Mouse (Mus musculus) spleen, embryonic (tissue): ENCODE results near the gene Spsb2.
"Not testable (repeated sequence)": the region's sequence is repeated elsewhere in the genome, so short reads cannot be mapped to it uniquely, and the experiment has no call there.

Experiments used
- CTCF ChIA-PET: fragments of 350-600 bp; sonication (Branson Sonifier 250); formaldehyde crosslinking; loops from one replicate; lab custom pipeline; 2022; lab: Charles Lee

Gene Spsb2

DNA sequence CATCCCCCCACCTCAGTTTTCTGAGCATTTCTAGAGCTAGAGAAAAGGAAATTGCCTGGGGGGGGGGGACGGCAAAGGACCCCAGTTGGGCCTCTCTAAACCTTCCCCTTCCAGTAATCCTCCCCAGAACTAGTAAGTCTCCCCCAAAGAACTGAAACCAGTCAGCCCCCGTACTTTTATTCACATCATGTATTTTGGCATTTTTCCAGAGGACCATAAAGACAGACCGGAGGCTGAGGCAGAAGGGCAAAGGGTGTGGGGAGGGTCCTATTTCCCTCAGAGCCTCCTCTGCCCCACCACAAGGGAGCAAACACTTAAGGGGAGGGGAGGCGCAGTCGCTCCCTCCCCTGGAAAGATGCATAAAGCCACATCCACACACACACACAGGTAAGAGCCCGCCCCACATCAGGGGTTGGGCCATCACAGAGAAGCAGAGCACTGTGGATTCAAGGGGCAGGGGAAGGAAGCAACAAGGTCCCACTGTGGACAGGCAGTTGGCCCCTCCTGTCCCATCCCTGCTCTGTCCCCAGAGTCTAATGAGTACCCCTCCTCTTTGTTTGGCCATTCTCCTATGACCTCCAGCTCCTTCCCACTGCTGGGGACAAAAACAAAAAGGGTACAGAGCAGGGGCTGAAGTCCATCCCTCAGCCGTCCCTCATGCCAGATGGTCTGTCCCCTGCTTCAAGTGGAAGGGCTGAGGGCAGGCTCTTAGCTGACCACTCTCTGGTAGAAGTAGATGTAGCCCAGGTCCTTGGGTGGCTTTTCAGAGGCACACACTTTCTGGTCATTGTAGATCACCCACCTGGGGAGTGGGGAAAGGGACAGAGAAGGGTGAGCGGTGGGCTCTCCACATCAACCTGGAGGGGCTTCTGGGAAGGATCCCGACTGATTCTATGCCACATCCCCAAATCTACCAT lies 6.7 kb downstream of the Spsb2 start:
- CTCF ChIA-PET, result interaction anchor here (0.6 kb wide), 4 partner anchors 21 to 58 kb away, joined by 3 to 5 read pairs (median 4); no protein-coding TSS in a partner anchor

DNA sequence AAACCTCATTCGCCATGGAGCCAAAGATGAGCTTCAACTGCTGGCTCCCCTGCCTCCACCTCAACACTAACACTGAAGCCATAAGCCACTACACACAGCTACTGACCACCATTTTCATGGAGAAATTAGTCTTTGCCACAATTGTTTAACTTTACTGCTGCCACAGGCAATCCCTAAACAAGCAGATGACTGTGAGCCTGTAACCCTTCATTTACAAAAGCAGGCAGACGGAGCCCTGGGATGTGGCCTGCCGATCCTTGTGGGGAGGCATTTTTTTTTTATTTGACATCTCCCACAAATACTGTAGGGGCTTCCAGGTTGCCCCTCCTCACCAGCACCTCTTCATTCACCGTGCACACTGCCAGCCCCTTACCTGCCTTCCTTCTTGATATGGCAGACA lies 8.2 kb downstream of the Spsb2 start:
- CTCF ChIA-PET, result no interaction called here

DNA sequence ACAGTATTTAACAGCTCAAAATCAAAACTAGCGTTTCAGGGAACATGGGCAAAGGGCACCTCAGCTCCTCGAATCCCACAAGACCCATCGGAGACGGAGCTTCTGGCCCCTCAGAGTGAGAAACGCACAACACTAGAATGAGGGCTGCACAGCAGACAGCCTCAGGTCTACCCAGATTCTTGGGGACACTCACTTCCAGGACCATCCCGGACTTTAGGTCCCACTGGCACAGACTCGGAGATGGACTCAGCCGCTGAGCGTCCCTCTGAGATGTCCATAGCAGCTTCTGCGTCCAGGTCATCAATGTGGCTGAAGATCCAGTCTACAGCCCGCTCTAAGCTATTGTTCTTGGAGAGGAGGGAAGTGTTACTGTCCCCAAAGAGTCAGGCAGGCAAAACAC lies 8.7 kb downstream of the Spsb2 start:
- CTCF ChIA-PET, result no interaction called here

DNA sequence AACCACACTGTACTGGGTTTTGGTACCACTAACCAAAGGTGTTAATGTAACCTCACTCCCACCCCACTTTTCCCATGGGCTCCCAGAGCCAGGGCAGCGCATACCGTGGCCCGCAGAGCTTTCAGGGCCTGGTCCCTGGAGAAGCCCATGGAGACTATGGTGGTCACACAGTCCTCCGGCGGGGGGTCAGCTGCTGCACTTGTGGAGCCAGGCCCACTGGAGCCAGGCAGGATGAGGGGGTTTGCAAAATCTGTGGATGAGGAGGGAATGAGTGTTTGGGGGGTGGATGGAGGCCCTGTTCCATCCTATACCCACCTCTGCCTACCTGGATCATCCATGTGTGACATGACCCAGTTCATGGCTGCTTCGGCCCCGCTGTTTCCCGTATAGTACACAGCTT lies 9.1 kb downstream of the Spsb2 start:
- CTCF ChIA-PET, result no interaction called here

DNA sequence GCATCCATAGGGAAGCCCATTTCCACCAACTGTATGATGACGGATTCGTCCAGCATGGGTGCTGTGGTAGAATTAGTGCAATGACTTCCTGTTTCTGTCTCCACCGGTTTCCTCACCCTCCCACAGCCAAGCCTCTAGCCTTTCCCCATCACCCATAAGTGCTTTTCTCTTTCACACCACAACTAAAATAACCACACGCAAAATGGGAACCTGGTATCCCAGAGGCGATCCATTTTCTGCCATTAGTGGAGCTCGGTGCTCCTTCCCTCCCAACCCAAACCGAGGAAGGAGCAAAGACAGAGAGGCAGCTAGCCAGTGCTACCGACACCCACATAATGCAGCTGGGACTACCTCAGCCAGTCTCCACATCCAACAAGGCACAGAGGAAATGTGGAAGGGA lies 9.5 kb downstream of the Spsb2 start:
- CTCF ChIA-PET, result no interaction called here

DNA sequence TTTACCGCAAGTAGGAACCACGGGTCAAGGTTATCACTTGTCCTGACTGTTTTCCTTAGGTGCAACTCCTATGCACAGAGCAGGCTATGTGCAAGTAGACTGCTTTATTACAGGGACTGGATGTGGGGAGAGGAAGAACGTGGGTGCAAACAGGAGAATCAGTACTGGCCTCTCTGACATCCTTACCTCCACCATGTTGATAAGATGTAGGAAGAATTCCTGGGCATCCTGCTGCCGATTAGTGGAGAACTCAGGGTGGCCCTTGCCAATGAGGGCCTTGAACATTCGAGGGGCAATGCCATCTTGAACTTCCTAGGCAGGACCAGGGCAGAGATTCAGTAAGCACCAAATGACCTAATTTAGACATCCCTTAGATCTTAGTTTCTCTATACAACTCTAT lies 12.4 kb downstream of the Spsb2 start:
- CTCF ChIA-PET, result interaction anchor here (0.6 kb wide), 1 partner anchor 82 kb away, joined by 3 read pairs; no protein-coding TSS in a partner anchor

DNA sequence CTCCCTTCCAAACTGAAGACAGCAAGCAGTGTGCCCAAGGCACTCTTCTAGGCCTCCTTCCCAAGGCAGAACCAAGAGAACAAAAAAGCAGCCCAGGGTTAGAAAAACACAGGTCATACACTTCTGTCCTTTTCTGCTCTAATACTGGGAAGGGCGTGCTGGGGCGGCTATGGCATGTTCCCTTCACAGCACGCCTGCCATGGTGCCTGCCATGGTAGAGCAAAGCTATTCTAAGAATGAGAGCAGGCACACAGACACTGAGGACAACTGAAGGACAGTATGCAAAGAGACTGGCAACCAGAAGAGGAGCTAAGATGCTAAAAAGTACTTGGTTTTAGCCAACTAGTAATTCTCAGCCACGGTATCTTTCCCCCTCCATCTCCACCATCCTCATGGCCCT lies 13.6 kb downstream of the Spsb2 start:
- CTCF ChIA-PET, result no interaction called here

DNA sequence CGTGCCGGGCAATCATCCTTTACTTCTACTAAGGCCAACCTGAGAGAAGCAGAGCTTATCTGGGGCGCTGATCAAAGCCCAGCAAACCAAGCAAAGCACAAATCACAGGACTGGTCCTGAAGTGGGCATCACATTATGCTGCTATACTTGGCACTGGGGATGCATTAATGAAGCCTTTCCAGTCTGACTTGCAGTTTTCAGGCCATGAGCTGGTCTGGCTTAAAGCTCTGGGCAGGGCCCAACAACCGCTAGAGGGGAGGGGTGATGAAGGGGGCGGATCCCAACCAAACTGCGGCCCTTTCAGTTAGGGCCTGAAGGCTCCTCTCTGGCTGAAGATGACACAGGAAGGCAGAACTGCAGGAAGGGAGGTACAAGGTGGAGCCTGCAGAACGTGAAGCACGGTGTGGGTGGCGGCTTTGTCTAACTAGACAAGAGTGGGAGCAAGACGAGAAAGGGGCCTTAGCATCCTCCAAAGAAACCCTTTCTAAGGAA lies 19.7 kb downstream of the Spsb2 start:
- CTCF ChIA-PET, result interaction anchor here (1.0 kb wide), 1 partner anchor 19 kb away, joined by 3 read pairs; no protein-coding TSS in a partner anchor

DNA sequence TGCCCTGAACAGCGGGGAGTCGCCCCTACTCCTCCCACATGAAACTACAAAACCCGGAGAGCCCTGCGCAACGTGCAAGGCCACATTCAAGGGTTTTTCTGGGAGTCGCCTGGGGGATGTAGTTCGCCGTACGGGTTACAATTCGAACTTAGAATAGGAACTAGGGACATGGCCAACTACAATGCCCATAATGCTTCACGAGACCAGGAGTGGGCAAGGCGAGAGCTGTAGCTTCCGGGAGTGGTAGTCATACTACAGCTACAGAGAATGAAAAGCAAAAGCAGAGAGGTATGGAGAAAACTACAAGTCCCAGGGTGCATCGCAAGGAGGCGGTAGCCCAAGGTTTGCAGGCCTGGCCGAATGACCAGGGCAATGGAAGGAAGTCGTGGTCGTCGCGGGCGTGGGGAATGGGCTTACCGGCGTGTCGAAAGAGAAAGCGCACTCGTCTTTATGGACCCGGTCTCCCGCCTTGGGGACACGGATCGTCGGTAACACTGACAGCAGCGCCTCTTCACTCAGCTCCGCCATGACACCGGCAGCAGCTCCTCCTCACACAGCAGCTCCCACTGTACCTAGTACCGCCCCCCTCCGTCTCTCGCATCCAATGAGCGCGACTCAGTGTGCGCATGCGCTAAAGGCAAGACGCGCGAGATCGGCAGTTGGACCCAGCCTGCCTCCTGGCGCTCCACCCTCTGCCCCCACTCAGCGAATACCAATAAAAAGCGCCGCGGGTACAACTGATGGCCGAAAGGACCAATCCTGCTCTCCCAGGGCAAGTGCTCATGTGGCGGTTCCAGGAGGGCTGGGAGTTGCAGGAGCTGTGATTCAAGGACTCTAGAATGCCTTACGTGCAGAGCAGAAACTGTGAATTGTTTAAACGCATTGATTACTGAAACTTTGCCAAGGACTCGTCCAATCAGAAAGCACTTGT lies 20.7 kb downstream of the Spsb2 start, which contains the start of the genes Usp5 and Cdca3:
TSS of gene Usp5 (minus strand) at position 617 of the 931 bp plus-strand sequence.
TSS of gene Cdca3 (plus strand) at position 680 of the 931 bp plus-strand sequence.
- CTCF ChIA-PET, result no interaction called here

DNA sequence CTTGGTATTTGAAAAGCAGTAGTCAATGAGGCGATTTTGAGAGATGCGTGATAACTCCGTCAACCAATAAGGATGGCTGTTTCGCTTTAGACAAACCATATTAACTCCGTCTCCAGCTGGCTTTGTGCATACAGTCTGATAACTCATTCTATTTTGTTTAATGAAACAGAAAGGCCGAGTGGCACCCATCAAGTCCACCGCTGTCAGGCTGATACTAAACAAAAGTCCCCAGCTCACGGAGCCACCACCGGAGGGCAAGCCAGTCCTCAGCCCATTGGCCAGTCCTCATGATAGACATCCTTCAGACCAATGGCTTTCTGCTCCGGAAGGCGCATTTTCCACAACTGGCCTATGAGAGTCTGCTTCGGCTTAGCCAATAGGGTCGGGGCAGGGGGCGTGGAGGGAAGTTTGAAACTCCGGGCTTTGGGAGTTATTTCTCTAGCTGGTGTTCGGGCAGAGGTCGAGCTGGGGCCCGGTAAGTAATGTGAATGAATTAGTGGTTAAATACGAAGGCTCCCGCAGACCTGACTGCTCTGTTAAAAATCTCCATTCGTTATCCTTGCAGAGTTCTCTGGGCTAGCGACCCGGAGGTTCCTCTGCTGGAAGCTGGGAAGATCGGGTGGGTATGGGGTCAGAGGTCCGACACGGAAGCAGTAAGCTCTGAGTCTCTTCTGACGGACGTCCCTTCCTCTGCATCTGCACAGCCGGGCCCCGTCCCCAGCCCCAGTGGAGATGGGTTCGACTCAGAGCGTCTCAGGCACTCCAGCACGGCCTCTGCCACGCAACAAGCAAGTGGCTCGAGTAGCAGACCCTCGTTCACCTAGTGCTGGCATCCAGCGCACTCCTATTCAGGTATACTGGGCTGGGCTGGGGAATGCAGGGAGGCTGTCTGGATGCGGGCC lies 21.6 kb downstream of the Spsb2 start:
- CTCF ChIA-PET, result interaction anchor here (0.6 kb wide), 2 partner anchors 10 to 591 kb away, joined by 3 read pairs; partner anchors contain the start of gene Gnb3

DNA sequence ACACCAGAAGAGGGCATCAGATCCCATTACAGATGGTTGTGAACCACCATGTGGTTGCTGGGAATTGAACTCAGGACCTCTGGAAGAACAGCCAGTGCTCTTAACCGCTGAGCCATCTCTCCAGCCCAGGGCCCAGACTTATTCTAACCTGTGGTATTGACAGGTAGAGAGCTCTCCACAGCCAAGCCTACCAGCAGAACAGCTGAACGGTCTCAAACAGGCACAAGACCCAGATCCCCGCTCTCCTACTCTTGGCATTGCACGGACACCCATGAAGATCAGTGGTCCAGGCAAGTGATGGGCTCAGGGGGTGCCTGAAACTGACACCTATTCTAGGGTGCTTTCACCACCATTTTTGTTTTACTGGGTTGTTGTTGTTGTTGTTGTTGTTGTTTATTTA lies 22.7 kb downstream of the Spsb2 start:
- CTCF ChIA-PET, result not testable (repeated sequence)

DNA sequence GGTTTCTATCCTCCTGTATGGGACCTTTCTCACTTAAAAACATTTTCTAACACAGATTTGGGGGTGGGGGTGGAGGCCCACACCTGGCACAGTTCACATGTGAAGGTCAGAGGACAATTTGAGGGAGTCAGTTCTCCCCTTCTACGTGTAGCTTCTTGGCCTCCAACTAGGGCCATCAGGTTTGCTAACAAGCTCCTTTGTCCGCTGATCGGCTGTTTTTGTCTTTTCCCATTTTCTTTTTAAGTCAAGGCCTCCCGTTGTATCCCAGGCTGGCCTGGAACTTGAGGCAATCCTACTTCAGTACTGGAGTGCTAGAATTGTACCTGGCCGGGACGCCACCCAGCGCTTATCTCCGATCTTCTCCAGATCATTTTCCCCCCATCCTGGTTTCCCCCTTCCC lies 23.2 kb downstream of the Spsb2 start:
- CTCF ChIA-PET, result no interaction called here

DNA sequence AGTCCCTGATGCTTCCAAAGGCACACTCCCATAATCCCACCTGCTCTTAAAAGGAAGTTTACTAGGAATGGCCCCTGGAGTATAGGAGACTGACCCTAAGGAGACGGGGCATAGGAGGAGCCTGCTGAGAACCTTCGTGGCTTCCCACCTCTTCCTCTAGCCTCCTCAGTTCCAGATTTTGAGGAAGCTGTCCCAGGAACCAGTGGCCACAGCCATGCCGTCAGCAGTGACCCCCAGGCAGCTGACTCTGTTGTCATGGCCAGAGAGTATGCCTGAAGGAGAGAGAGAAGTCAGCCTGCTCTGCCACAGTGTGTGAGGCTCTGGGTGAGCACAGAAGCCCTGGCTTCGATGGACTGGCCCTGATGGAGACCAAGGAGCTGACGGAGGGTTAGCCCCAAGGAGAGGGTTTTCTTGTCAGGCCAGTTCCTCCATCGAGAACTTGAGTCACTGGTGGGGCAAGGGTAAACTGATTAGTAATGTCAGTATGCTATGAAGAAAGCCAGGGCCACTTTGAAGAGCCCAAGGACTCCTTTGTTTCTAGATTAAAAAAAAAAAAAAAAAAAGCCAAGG lies 26.1 kb downstream of the Spsb2 start:
- CTCF ChIA-PET, result interaction anchor here (0.5 kb wide), 1 partner anchor 16 kb away, joined by 3 read pairs; no protein-coding TSS in a partner anchor

DNA sequence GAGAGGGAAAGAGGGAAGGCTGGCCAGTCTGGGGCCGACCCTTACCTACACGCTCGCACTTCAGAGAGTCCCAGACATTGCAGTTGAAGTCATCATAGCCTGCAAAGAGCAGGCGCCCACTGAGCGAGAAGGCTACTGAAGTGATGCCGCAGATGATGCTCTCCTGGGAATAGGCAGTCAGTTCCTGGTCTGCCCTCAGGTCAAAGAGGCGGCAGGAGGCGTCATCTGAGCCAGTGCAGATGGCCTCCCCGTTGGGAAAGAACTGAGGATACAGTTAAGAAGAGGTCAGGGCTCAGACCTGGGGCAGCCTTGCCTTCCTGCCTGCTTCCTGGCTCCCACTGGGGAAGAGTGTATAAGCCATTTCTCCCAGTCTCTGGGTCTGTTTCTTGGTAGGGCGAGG lies 27.1 kb downstream of the Spsb2 start:
- CTCF ChIA-PET, result no interaction called here

DNA sequence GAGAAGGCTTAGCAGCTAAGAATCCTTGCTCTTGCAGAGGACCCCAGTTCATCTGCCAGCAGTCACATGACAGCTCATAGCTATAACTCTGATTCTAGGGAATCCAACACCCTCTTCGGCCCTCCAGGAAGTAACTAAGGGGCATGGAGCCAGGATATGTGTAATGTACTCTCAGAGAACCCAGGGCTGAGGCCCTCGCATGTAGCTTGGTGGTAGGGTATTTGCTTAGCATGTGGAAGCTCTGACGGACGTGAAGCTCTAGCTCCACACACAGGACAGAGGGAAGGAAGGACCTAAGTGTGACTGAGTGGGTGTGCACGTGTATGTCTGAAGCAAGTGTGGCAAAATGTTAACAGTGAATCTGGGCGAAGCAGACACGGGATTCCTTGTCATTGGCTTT lies 27.9 kb downstream of the Spsb2 start:
- CTCF ChIA-PET, result no interaction called here

DNA sequence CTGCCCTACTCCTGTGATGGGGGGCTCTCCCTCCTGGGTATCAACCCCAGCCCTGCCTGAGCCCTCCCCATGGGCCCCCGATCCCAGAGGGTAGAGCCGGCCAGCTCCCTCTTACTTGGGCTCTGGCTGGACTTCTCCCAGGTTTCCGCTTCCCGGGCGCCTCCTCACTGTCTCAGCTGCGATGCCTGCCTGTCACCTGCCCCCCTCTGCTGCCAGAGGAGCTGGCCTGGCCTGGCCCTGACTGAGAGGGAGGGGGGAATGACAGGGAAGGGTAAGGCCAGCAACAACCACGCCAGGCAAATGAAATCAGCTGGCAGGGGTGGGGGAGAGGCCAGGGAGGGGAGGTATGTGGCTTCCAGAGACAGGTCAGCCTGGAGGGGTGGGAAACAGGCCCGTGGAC lies 31.3 kb downstream of the Spsb2 start:
- CTCF ChIA-PET, result interaction anchor here (0.5 kb wide), 1 partner anchor 9 kb away, joined by 3 read pairs; no protein-coding TSS in a partner anchor

DNA sequence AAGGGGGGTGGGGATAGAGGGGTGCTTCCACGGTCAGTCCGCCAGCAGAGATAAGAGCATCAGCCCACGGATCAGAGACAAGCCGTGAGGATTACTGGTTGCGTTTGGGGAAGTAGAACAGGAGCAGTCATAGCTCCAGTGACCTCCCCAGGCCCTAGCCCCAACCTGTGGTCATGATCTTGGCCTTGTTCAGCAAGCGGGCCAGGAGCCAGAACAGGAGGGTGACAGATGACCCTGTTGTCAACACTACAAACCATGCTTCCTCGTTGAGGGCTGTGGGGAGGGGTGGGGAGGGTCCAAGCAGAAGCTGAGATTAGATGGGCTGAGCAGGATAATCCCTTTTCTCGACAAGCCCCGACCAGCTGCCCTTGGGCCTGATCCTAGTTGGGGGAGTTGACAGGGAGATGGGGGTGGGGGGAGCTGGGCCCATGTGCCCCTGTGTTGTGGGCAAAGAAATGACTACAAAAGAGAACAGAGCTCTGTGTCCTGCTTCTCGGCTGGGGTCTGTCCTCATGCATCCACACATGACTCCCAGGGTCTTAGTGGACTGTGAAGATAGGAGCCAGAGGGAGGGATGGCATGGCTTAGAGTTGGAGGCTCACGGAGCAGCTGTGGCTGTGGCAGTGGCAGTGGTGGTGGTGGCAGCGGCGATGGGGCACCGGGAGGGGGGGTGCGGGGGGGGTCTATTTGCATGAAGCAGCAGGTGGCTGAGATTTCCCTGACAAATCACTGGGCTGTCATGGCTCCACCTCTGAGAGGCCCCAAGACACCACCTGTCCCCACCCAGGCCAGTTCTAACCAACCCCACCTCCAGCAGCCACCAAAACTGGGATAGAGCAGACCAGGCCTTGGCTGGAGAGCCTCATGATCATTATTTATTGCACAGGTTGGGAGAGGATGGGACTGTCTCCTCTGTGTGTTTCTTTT lies 32.0 kb downstream of the Spsb2 start, which contains the start of gene Gnb3:
TSS of gene Gnb3 (minus strand) at position 35 of the 927 bp plus-strand sequence.
- CTCF ChIA-PET, result interaction anchor here (0.5 kb wide), 1 partner anchor 10 kb away, joined by 3 read pairs; no protein-coding TSS in a partner anchor

DNA sequence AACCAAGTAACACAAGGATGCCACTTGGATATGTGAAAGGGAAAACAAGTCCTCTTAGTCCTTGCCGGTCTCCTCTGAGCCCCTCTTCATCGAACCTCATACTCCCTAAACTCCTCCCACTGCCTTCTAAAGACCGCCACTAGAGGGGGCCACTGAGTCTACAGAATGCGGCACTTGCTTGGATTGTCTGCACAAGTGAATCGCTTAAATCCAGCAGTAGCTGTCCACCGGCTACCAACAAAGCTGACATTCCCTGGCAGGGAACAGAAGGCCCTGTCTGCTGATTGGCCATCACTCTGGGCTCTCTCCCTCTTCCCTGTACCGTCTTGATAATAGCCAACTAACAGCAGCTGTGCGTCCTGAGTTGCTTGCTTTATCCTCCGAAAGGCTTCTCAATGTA lies 38.8 kb downstream of the Spsb2 start:
- CTCF ChIA-PET, result no interaction called here

DNA sequence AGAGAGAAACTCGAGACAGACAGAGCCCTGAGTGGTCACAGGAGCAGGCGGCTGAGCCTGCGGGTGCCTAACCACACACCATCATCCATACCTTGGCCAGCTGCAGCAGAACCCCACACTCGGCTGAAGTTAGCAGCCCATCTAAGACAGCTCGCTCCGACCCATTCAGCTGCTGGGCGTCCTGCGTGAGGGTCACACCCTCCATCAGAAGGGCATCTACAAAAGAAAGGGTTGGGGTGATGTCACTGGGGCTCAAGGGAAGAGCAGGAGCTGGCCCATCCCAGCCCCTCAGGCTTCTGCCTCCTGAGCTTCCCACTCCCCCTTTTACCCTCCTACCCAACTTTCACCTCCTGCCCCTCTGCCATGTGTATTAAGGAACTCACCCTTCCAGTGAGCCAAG lies 42.1 kb downstream of the Spsb2 start:
- CTCF ChIA-PET, result interaction anchor here (0.7 kb wide), 2 partner anchors 16 to 146 kb away, joined by 3 to 11 read pairs; no protein-coding TSS in a partner anchor
